Mouse (Mus musculus): ENCODE data around the gene Rtkn2.
A peak's percentile ranks its signal among the peaks of the same experiment; 100 is the strongest.
"Not testable (repeated sequence)": the region's sequence is repeated elsewhere in the genome, so short reads cannot be mapped to it uniquely, and the experiment has no call there.

The Rtkn2 gene

GRCm38 (mm10) chr10:68085574-68085973, 106.2 kb downstream of the Rtkn2 start:
- no peak for DNase-seq

GRCm38 (mm10) chr10:68086973-68087372, 107.6 kb downstream of the Rtkn2 start:
- no peak for DNase-seq

GRCm38 (mm10) chr10:68087722-68088121, 108.4 kb downstream of the Rtkn2 start:
- no peak for DNase-seq

GRCm38 (mm10) chr10:68089435-68090196, 110.2 kb downstream of the Rtkn2 start:
- DNase-seq, result no peak

- peak; percentile 57 for DNase-seq
These were observed 110.8 kb downstream of the Rtkn2 start for GRCm38 (mm10) chr10:68090197-68090535.

GRCm38 (mm10) chr10:68090544-68090943, 111.2 kb downstream of the Rtkn2 start:
- DNase-seq, result no peak

- no peak for DNase-seq
These were observed 111.6 kb downstream of the Rtkn2 start for GRCm38 (mm10) chr10:68091011-68091410.

GRCm38 (mm10) chr10:68091840-68092239, 112.5 kb downstream of the Rtkn2 start:
- no peak for DNase-seq

GRCm38 (mm10) chr10:68093496-68093895, 114.1 kb downstream of the Rtkn2 start:
- DNase-seq, result no peak

GRCm38 (mm10) chr10:68095136-68095535, 115.8 kb downstream of the Rtkn2 start:
- no peak for DNase-seq

- no peak for DNase-seq
These were observed 117.0 kb downstream of the Rtkn2 start for GRCm38 (mm10) chr10:68096395-68096794.

GRCm38 (mm10) chr10:68097821-68098675, 118.7 kb downstream of the Rtkn2 start:
- no peak for DNase-seq

GRCm38 (mm10) chr10:68099801-68100200, 120.4 kb downstream of the Rtkn2 start:
- not testable (repeated sequence) for DNase-seq

- DNase-seq, result no peak
These were observed 121.1 kb downstream of the Rtkn2 start for GRCm38 (mm10) chr10:68100506-68100905.

GRCm38 (mm10) chr10:68101251-68101650, 121.9 kb downstream of the Rtkn2 start:
- DNase-seq, result no peak

- no peak for DNase-seq
These were observed 123.2 kb downstream of the Rtkn2 start for GRCm38 (mm10) chr10:68102566-68102965.

- no peak for DNase-seq
These were observed 123.9 kb downstream of the Rtkn2 start for GRCm38 (mm10) chr10:68103078-68103855.

- DNase-seq, result no peak
These were observed 124.6 kb downstream of the Rtkn2 start for GRCm38 (mm10) chr10:68103988-68104387.

- no peak for DNase-seq
These were observed 125.1 kb downstream of the Rtkn2 start for GRCm38 (mm10) chr10:68104481-68104880.

- DNase-seq, result no peak
These were observed 125.8 kb downstream of the Rtkn2 start for GRCm38 (mm10) chr10:68104881-68105781.

GRCm38 (mm10) chr10:68106351-68106950, 127.1 kb downstream of the Rtkn2 start:
- DNase-seq, result no peak

- no peak for DNase-seq
These were observed 128.3 kb downstream of the Rtkn2 start for GRCm38 (mm10) chr10:68107716-68108115.
